Mouse (Mus musculus): ENCODE results near the gene Hbb-bt.

DNA sequence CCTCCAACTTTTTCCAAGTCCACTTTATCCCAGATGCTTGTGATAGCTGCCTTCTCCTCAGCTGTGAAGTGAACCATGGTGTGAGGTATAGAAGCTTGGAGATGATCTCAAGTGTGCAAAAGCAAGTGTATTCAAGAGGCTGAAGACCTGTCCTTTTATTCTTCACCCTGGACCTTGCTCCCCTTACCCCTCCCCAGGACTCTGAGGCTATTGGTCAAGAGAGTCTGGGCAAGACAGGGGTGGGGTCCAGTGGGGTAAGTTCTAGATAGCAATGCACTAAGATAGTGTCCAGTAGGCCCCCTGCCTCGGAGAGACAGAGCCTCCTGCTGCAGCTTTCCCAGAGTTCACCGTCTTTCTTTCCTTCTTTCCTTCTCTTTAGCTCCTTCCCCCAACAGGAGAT lies 29.2 kb upstream of the Hbb-bt start, which contains the start of gene Hbb-bh1:
- no peak for TF ChIP-seq CTCF (IDR thresholded peaks at IDR 0.05; ENCODE audit: insufficient read depth, low read depth, low read length)
- TF ChIP-seq POLR2A (IDR thresholded peaks at IDR 0.05; ENCODE audit: insufficient read depth, low read depth, low read length): no peak

Data from olfactory bulb, adult 2 months (tissue).